Mouse (Mus musculus): ENCODE results near the gene Chmp4b. TPM values are rescaled to one million over a fixed set of nuclear protein-coding genes. Genes with fewer than 3 reads are reported as not detected.

The Chmp4b gene
- polyA plus RNA-seq, 1 experiment from 2014 or later, result 13.7 TPM

- no peak overlapping the region for H3K4me3 ChIP-seq (ENCODE audit: low read depth, low read length)
- DNase-seq (ENCODE audit: low spot score) (no peak), ATAC-seq (ENCODE audit: insufficient number of reproducible peaks, low FRiP score, low TSS enrichment, low read depth) (no peak)
- H3K9ac ChIP-seq (ENCODE audit: low read length), result no peak overlapping the region
- H3K27me3 ChIP-seq (ENCODE audit: control insufficient read depth, insufficient read depth, low read length), result no peaks in the 10 kb centered on the region
- H3K27ac ChIP-seq (replicated peaks; ENCODE audit: low read depth, low read length), result no peak overlapping the region
- no peaks in the 10 kb centered on the region for H3K4me1 ChIP-seq (ENCODE audit: control insufficient read depth, insufficient read depth, low read length)
- no peak overlapping the region for H3K4me2 ChIP-seq (ENCODE audit: low read depth, severe bottlenecking)
- H3K9me3 ChIP-seq (ENCODE audit: control insufficient read depth, low read length), result no peaks in the 10 kb centered on the region
- H3K36me3 ChIP-seq (ENCODE audit: control insufficient read depth, insufficient read depth, low read length), result no peaks in the 10 kb centered on the region
- 83% methylated on average over 5 of the region's 5 CpGs for WGBS
These were observed 87.1 kb downstream of the Chmp4b start for GRCm38 (mm10) chr2:154738621-154739020.

GRCm38 (mm10) chr2:154742911-154743819, 91.7 kb downstream of the Chmp4b start:
- no peak overlapping the region for H3K27ac ChIP-seq (replicated peaks; ENCODE audit: low read depth, low read length)
- H3K4me3 ChIP-seq (ENCODE audit: low read depth, low read length), result no peak overlapping the region
- H3K9ac ChIP-seq (ENCODE audit: low read length), result no peak overlapping the region
- H3K27me3 ChIP-seq (ENCODE audit: control insufficient read depth, insufficient read depth, low read length), result no peaks in the 10 kb centered on the region
- H3K4me1 ChIP-seq (ENCODE audit: control insufficient read depth, insufficient read depth, low read length), result no peaks in the 10 kb centered on the region
- DNase-seq (ENCODE audit: low spot score) (no peak), ATAC-seq (ENCODE audit: insufficient number of reproducible peaks, low FRiP score, low TSS enrichment, low read depth) (no peak)
- H3K9me3 ChIP-seq (ENCODE audit: control insufficient read depth, low read length), result no peaks in the 10 kb centered on the region
- H3K4me2 ChIP-seq (ENCODE audit: low read depth, severe bottlenecking), result no peak overlapping the region
- 45% methylated on average over 10 of the region's 10 CpGs for WGBS
- no peaks in the 10 kb centered on the region for H3K36me3 ChIP-seq (ENCODE audit: control insufficient read depth, insufficient read depth, low read length)

GRCm38 (mm10) chr2:154743915-154744314, 92.4 kb downstream of the Chmp4b start:
- H3K9me3 ChIP-seq (ENCODE audit: control insufficient read depth, low read length), result no peaks in the 10 kb centered on the region
- no peak overlapping the region for H3K9ac ChIP-seq (ENCODE audit: low read length)
- ATAC-seq (ENCODE audit: insufficient number of reproducible peaks, low FRiP score, low TSS enrichment, low read depth), result no peak
- no peaks in the 10 kb centered on the region for H3K4me1 ChIP-seq (ENCODE audit: control insufficient read depth, insufficient read depth, low read length)
- H3K4me3 ChIP-seq (ENCODE audit: low read depth, low read length), result no peak overlapping the region
- no peak overlapping the region for H3K27ac ChIP-seq (replicated peaks; ENCODE audit: low read depth, low read length)
- no peaks in the 10 kb centered on the region for H3K27me3 ChIP-seq (ENCODE audit: control insufficient read depth, insufficient read depth, low read length)
- no peak for DNase-seq (ENCODE audit: low spot score)
- H3K36me3 ChIP-seq (ENCODE audit: control insufficient read depth, insufficient read depth, low read length), result no peaks in the 10 kb centered on the region
- 56% methylated on average over 4 of the region's 4 CpGs for WGBS
- H3K4me2 ChIP-seq (ENCODE audit: low read depth, severe bottlenecking), result no peak overlapping the region

Other genes with a start within 250 kb of the Chmp4b start
- 1.7 and 2.2 TPM in 2 replicates for gene Snta1, start 243.6 kb upstream of the Chmp4b start, polyA plus RNA-seq (2014; fragmentation: Nextera tagmentation; extraction: Ambion mirVana)
- gene Cbfa2t2, start 215.2 kb upstream of the Chmp4b start, polyA plus RNA-seq (2014; fragmentation: Nextera tagmentation; extraction: Ambion mirVana), result 44.1 and 52.7 TPM in 2 replicates
- gene 1700003F12Rik, start 104.6 kb upstream of the Chmp4b start, polyA plus RNA-seq (2014; fragmentation: Nextera tagmentation; extraction: Ambion mirVana), result 0.95 and 1.0 TPM in 2 replicates
- gene Actl10, start 99.9 kb upstream of the Chmp4b start, polyA plus RNA-seq (2014; fragmentation: Nextera tagmentation; extraction: Ambion mirVana), result 0.19 and 0.20 TPM in 2 replicates
- gene Necab3, start 92.8 kb upstream of the Chmp4b start, polyA plus RNA-seq (2014; fragmentation: Nextera tagmentation; extraction: Ambion mirVana), result 1.4 and 1.5 TPM in 2 replicates
- gene E2f1, start 81.8 kb upstream of the Chmp4b start, polyA plus RNA-seq (2014; fragmentation: Nextera tagmentation; extraction: Ambion mirVana), result 8.9 and 10.9 TPM in 2 replicates
- gene Pxmp4, start 48.0 kb upstream of the Chmp4b start, polyA plus RNA-seq (2014; fragmentation: Nextera tagmentation; extraction: Ambion mirVana), result 13.5 and 15.9 TPM in 2 replicates
- gene Zfp341, start 38.4 kb upstream of the Chmp4b start, polyA plus RNA-seq (2014; fragmentation: Nextera tagmentation; extraction: Ambion mirVana), result 0.91 and 1.2 TPM in 2 replicates
- gene 4930519P11Rik, start 38.3 kb upstream of the Chmp4b start, polyA plus RNA-seq (2014; fragmentation: Nextera tagmentation; extraction: Ambion mirVana), result 0.43 and 0.67 TPM in 2 replicates
- gene Gm14214, start 118.3 kb downstream of the Chmp4b start, polyA plus RNA-seq (2014; fragmentation: Nextera tagmentation; extraction: Ambion mirVana), result not detected in 2 replicates
- gene Raly, start 139.4 kb downstream of the Chmp4b start, polyA plus RNA-seq (2014; fragmentation: Nextera tagmentation; extraction: Ambion mirVana), result 72.8 and 119 TPM in 2 replicates
- gene a, start 139.7 kb downstream of the Chmp4b start, polyA plus RNA-seq (2014; fragmentation: Nextera tagmentation; extraction: Ambion mirVana), result 13.8 and 17.7 TPM in 2 replicates
- 152 and 153 TPM in 2 replicates for gene Eif2s2, start 241.2 kb downstream of the Chmp4b start, polyA plus RNA-seq (2014; fragmentation: Nextera tagmentation; extraction: Ambion mirVana)